ENCODE assay signal across 8 mouse cellular contexts in the genomic region with DNA sequence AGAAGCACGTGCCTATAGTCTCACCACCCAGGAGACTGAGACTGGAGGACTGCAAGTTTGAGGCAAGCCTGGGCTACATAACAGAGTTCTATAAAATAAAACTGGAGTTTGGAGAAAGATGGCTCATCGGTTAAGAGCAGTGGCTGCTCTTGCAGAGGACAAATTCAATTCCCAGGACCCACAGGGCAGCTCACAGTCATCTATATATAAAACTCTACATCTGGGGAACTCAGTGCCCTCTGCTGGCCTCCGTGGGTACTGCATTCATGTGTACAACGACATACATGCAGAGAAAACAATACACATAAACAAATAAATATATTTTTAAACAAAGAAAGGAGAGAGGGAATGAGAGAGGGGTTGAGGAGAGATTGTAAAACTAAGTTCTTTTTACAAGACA.
A peak's percentile ranks its signal among the peaks of the same experiment; 100 is the strongest.
DNase-seq lines count a peak whose midpoint lies in the region; ATAC-seq and TF ChIP-seq lines count a peak whose summit lies in the region.

No protein-coding gene starts in this region.

- TF ChIP-seq EP300 in lung, postnatal 0 days (IDR thresholded peaks at IDR 0.05) = no peak

- TF ChIP-seq POLR2A in cortical plate, adult 2 months (IDR thresholded peaks at IDR 0.05; ENCODE audit: extremely low read depth, insufficient read depth, low read length) = no peak

- DNase-seq in kidney, adult 18-20 months = peak; percentile 62
- peak; percentile 26 to 37 for DNase-seq in CD8-positive naive resting alpha-beta T cell, adult 2 months (ENCODE audit: low read depth in 2 of 2, low spot score in 2 of 2)
- peak; percentile 58 for DNase-seq in NIH3T3 (ENCODE audit: low read depth)
- DNase-seq in lung, postnatal 0 days (ENCODE audit: low spot score) = peak; percentile 17
- DNase-seq in testis, postnatal 14 days (ENCODE audit: low spot score) = peak; percentile 9

- no peak overlapping the region for H3K9ac ChIP-seq in kidney, embryonic 16.5 days (replicated peaks; ENCODE audit: low read length)
- H3K9ac ChIP-seq in lung, postnatal 0 days (replicated peaks; ENCODE audit: low read depth) = no peak overlapping the region

- no peak overlapping the region for H3K4me3 ChIP-seq in kidney, embryonic 16.5 days (ENCODE audit: low read length)
- H3K4me3 ChIP-seq in cortical plate, adult 2 months (ENCODE audit: insufficient read depth, low read length) = no peak overlapping the region
- H3K4me3 ChIP-seq in lung, postnatal 0 days (ENCODE audit: low read depth, low read length) = no peak overlapping the region

- H3K27me3 ChIP-seq in kidney, embryonic 16.5 days (ENCODE audit: insufficient read depth, low read length) = no peaks in the 10 kb centered on the region
- no peaks in the 10 kb centered on the region for H3K27me3 ChIP-seq in lung, postnatal 0 days (replicated peaks; ENCODE audit: insufficient read depth, low read length)

- H3K36me3 ChIP-seq in kidney, embryonic 16.5 days (ENCODE audit: insufficient read depth, low read length) = no peaks in the 10 kb centered on the region
- no peaks in the 10 kb centered on the region for H3K36me3 ChIP-seq in lung, postnatal 0 days (ENCODE audit: insufficient read depth, low read length)

- 53% methylated on average over 4 of the region's 4 CpGs for WGBS in kidney, embryonic 16.5 days
- WGBS in lung, postnatal 0 days = 44% methylated on average over 4 of the region's 4 CpGs

- H3K27ac ChIP-seq in kidney, embryonic 16.5 days (ENCODE audit: low read length) = no peak overlapping the region
- no peak overlapping the region for H3K27ac ChIP-seq in cortical plate, adult 2 months (ENCODE audit: insufficient read depth, low read length)
- no peak overlapping the region for H3K27ac ChIP-seq in lung, postnatal 0 days (ENCODE audit: low read length)

- TF ChIP-seq CTCF in cortical plate, adult 2 months (IDR thresholded peaks at IDR 0.05; ENCODE audit: extremely low read depth, insufficient read depth, low read length) = peak; percentile 50
- TF ChIP-seq CTCF in lung, postnatal 0 days (IDR thresholded peaks at IDR 0.05) = peak; percentile 70

- H3K4me2 ChIP-seq in kidney, embryonic 16.5 days (replicated peaks; ENCODE audit: low read depth, low read length) = no peak overlapping the region
- no peak overlapping the region for H3K4me2 ChIP-seq in lung, postnatal 0 days (replicated peaks; ENCODE audit: low read depth, low read length)

- H3K4me1 ChIP-seq in kidney, embryonic 16.5 days (ENCODE audit: insufficient read depth, low read length) = peaks cover 21% of the 10 kb centered on the region
- H3K4me1 ChIP-seq in cortical plate, adult 2 months (ENCODE audit: control insufficient read depth, insufficient read depth, low read length) = no peaks in the 10 kb centered on the region
- peaks cover 7% of the 10 kb centered on the region; the same call in 1 of the 2 replicates for H3K4me1 ChIP-seq in lung, postnatal 0 days (ENCODE audit: insufficient read depth, low read depth, low read length)

- no peak for ATAC-seq in kidney, embryonic 16.5 days (ENCODE audit: low FRiP score, low TSS enrichment)
- ATAC-seq in lung, postnatal 0 days = no peak
- ATAC-seq in activated CD4-positive, CD25-positive, alpha-beta regulatory T cell, adult 4 months = no peak

- H3K9me3 ChIP-seq in kidney, embryonic 16.5 days (ENCODE audit: low read length) = no peaks in the 10 kb centered on the region
- H3K9me3 ChIP-seq in lung, postnatal 0 days (ENCODE audit: low read length) = no peaks in the 10 kb centered on the region

Comparison
In these comparisons a context has a peak if more than half of its experiments do, and no peak if none do; other contexts are left out.
1. DNase-seq: peak in every context shown above with its lines; median percentile 62 in kidney, adult 18-20 months; 58 in NIH3T3; 32 in CD8-positive naive resting alpha-beta T cell, adult 2 months; 17 in lung, postnatal 0 days; 9 in testis, postnatal 14 days.